Mouse (Mus musculus): ENCODE measurements around the gene BC051142. TPM values are rescaled to one million over a fixed set of nuclear protein-coding genes. Genes with fewer than 3 reads are reported as not detected.

Gene BC051142
- polyA plus RNA-seq, 1 experiment from 2014 or later: 0.86 TPM

DNA sequence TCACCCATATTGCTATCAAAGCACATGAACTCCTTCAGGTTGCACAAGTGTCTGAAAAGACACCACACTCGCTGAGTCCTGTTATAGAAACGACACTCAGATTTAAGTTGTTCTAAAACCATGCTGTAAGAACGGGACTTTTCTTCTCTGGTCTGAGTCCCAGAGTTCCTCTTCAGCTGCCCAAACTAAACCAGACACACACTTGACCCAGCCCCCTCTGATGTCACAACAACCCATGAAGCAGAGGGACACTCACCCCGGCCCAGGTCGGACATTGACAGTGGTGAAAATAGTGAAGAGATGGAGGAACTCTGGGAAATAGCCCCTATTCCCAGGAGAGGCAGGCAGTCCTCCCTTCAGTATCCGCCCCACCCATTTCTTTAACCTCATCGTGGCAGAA, 7.1 kb upstream of the BC051142 start:
- DNase-seq (ENCODE audit: low spot score) (no peak), ATAC-seq (ENCODE audit: low FRiP score, low TSS enrichment) (no peak)
- peaks cover 3% of the 10 kb centered on the region; the same call in 1 of the 2 replicates for H3K27me3 ChIP-seq (ENCODE audit: control insufficient read depth, insufficient read depth, low read length)
- no peak overlapping the region for H3K4me3 ChIP-seq (ENCODE audit: low read depth, low read length)
- no peaks in the 10 kb centered on the region for H3K4me1 ChIP-seq (replicated peaks; ENCODE audit: control insufficient read depth, insufficient read depth)
- no peak for TF ChIP-seq EP300 (optimal IDR thresholded peaks at IDR 0.05)
- no peak for TF ChIP-seq CTCF (IDR thresholded peaks at IDR 0.05; ENCODE audit: low read depth)
- H3K36me3 ChIP-seq (ENCODE audit: control insufficient read depth, insufficient read depth, low read length): no peaks in the 10 kb centered on the region
- no peak overlapping the region for H3K4me2 ChIP-seq (replicated peaks; ENCODE audit: low read depth)
- no peak overlapping the region for H3K9ac ChIP-seq (ENCODE audit: low read length)
- no peaks in the 10 kb centered on the region for H3K9me3 ChIP-seq (ENCODE audit: control insufficient read depth, low read length)
- no peak overlapping the region for H3K27ac ChIP-seq (replicated peaks)
- 62% methylated on average over 7 of the region's 7 CpGs for WGBS

GRCm38 (mm10) chr17:34392321-34392720, 6.3 kb upstream of the BC051142 start:
- WGBS: 1% methylated on average over 24 of the region's 24 CpGs
- no peaks in the 10 kb centered on the region for H3K36me3 ChIP-seq (ENCODE audit: control insufficient read depth, insufficient read depth, low read length)
- H3K27ac ChIP-seq (replicated peaks): no peak overlapping the region
- H3K27me3 ChIP-seq (ENCODE audit: control insufficient read depth, insufficient read depth, low read length): peaks cover 3% of the 10 kb centered on the region; the same call in 1 of the 2 replicates
- H3K9me3 ChIP-seq (ENCODE audit: control insufficient read depth, low read length): no peaks in the 10 kb centered on the region
- no peak for ATAC-seq (ENCODE audit: low FRiP score, low TSS enrichment)
- no peak for TF ChIP-seq EP300 (optimal IDR thresholded peaks at IDR 0.05)
- no peak for TF ChIP-seq CTCF (IDR thresholded peaks at IDR 0.05; ENCODE audit: low read depth)
- H3K4me1 ChIP-seq (replicated peaks; ENCODE audit: control insufficient read depth, insufficient read depth): no peaks in the 10 kb centered on the region
- H3K4me2 ChIP-seq (replicated peaks; ENCODE audit: low read depth): peak overlapping the region; percentile 50
- H3K4me3 ChIP-seq (ENCODE audit: low read depth, low read length): peak overlapping the region; percentile 30
- no peak overlapping the region for H3K9ac ChIP-seq (ENCODE audit: low read length)
- peak; percentile 24 for DNase-seq (ENCODE audit: low spot score)

DNA sequence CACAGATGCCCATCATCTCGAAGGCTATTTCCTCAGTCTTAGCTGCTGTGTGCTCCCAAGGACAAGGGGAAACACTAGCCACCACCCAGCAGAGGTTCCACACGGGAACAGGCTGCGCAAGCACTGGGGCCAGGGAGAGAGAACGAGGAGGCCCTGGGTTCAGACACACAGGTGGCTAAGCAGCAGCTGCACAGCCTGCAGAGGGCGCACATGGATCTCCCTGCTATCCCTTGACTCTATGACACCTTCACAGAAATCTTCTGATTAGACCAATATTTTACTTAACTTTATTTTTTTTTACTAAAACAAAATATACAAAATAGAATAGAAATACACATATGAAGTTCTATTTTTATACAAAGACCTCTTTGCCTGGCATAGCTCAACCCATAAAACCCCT, 1.3 kb upstream of the BC051142 start:
- no peak overlapping the region for H3K27ac ChIP-seq (replicated peaks)
- H3K36me3 ChIP-seq (ENCODE audit: control insufficient read depth, insufficient read depth, low read length): no peaks in the 10 kb centered on the region
- TF ChIP-seq EP300 (optimal IDR thresholded peaks at IDR 0.05) (no peak), CTCF (IDR thresholded peaks at IDR 0.05; ENCODE audit: low read depth) (peak; percentile 37; the same call in 1 of the 2 replicates)
- no peaks in the 10 kb centered on the region for H3K9me3 ChIP-seq (ENCODE audit: control insufficient read depth, low read length)
- no peak overlapping the region for H3K4me3 ChIP-seq (ENCODE audit: low read depth, low read length)
- H3K9ac ChIP-seq (ENCODE audit: low read length): no peak overlapping the region
- ATAC-seq (ENCODE audit: low FRiP score, low TSS enrichment) (no peak), DNase-seq (ENCODE audit: low spot score) (no peak)
- H3K4me1 ChIP-seq (replicated peaks; ENCODE audit: control insufficient read depth, insufficient read depth): no peaks in the 10 kb centered on the region
- H3K4me2 ChIP-seq (replicated peaks; ENCODE audit: low read depth): no peak overlapping the region
- no peaks in the 10 kb centered on the region for H3K27me3 ChIP-seq (ENCODE audit: control insufficient read depth, insufficient read depth, low read length)
- WGBS: 64% methylated on average over 5 of the region's 5 CpGs

DNA sequence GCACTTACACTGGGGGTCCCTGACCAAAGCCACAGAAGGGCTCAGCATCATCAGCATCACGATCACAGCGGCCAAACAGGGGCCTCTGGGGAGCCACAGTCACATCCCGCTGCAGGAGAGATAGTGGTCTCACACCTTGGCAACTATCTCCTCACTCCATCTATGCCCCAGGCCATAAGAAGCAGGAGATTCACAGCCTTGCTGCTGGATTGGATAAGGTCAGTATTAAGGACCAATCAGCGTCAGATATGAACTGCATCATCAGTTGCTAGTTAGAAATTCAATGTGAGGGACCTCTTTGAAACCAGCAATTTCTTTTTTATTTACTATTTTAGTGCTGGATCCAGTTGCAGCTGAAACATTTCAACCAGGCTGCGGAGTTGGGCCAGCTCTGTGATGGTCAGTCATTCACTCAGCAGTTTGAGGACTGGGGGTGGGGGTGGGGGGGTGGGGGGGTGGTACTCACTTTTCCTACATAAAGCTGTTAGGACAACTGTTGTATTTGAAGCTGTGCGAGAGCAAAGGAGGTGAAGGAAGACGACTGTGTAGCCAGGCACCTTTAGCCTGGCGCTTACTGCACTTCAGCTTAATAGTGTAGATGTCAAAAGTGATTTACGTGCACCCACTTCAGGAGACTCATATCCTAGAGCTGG, 436 bp upstream of the BC051142 start:
- Histone ChIP-seq H3K4me2 (replicated peaks; ENCODE audit: low read depth) (peak overlapping the region; percentile 77), H3K4me1 (replicated peaks; ENCODE audit: control insufficient read depth, insufficient read depth) (no peaks in the 10 kb centered on the region), H3K27me3 (ENCODE audit: control insufficient read depth, insufficient read depth, low read length) (no peaks in the 10 kb centered on the region), H3K4me3 (ENCODE audit: low read depth, low read length) (peak overlapping the region; percentile 48; the same call in 1 of the 2 replicates), H3K27ac (replicated peaks) (no peak overlapping the region; the same call in 1 of the 2 replicates), H3K36me3 (ENCODE audit: control insufficient read depth, insufficient read depth, low read length) (no peaks in the 10 kb centered on the region), H3K9me3 (ENCODE audit: control insufficient read depth, low read length) (no peaks in the 10 kb centered on the region), H3K9ac (ENCODE audit: low read length) (peak overlapping the region; percentile 63; the same call in 1 of the 2 replicates)
- 15% methylated on average over 9 of the region's 9 CpGs for WGBS
- ATAC-seq (ENCODE audit: low FRiP score, low TSS enrichment) (peak; percentile 86), DNase-seq (ENCODE audit: low spot score) (peak; percentile 32)
- no peak for TF ChIP-seq EP300 (optimal IDR thresholded peaks at IDR 0.05)

GRCm38 (mm10) chr17:34399394-34399715, 735 bp downstream of the BC051142 start:
- Histone ChIP-seq H3K9me3 (ENCODE audit: control insufficient read depth, low read length) (no peaks in the 10 kb centered on the region), H3K4me2 (replicated peaks; ENCODE audit: low read depth) (peak overlapping the region; percentile 77), H3K9ac (ENCODE audit: low read length) (no peak overlapping the region), H3K36me3 (ENCODE audit: control insufficient read depth, insufficient read depth, low read length) (no peaks in the 10 kb centered on the region), H3K27me3 (ENCODE audit: control insufficient read depth, insufficient read depth, low read length) (no peaks in the 10 kb centered on the region), H3K4me3 (ENCODE audit: low read depth, low read length) (no peak overlapping the region), H3K27ac (replicated peaks) (no peak overlapping the region), H3K4me1 (replicated peaks; ENCODE audit: control insufficient read depth, insufficient read depth) (no peaks in the 10 kb centered on the region)
- ATAC-seq (ENCODE audit: low FRiP score, low TSS enrichment): no peak
- WGBS: 52% methylated on average over 4 of the region's 4 CpGs
- TF ChIP-seq EP300 (optimal IDR thresholded peaks at IDR 0.05): no peak
- TF ChIP-seq CTCF (IDR thresholded peaks at IDR 0.05; ENCODE audit: low read depth): no peak
- DNase-seq (ENCODE audit: low spot score): no peak

- H3K4me1 ChIP-seq (replicated peaks; ENCODE audit: control insufficient read depth, insufficient read depth): no peaks in the 10 kb centered on the region
- ATAC-seq (ENCODE audit: low FRiP score, low TSS enrichment): 0 out of 2 replicates have a peak, but pooled peaks have one; percentile 51
- H3K4me3 ChIP-seq (ENCODE audit: low read depth, low read length): no peak overlapping the region
- H3K27me3 ChIP-seq (ENCODE audit: control insufficient read depth, insufficient read depth, low read length): no peaks in the 10 kb centered on the region
- H3K27ac ChIP-seq (replicated peaks): no peak overlapping the region
- H3K36me3 ChIP-seq (ENCODE audit: control insufficient read depth, insufficient read depth, low read length): no peaks in the 10 kb centered on the region
- peak; percentile 72 for DNase-seq (ENCODE audit: low spot score)
- no peak overlapping the region for H3K9ac ChIP-seq (ENCODE audit: low read length)
- no peak for TF ChIP-seq EP300 (optimal IDR thresholded peaks at IDR 0.05)
- TF ChIP-seq CTCF (IDR thresholded peaks at IDR 0.05; ENCODE audit: low read depth): peak; percentile 90
- 17% methylated on average over 6 of the region's 6 CpGs for WGBS
- H3K9me3 ChIP-seq (ENCODE audit: control insufficient read depth, low read length): no peaks in the 10 kb centered on the region
- no peak overlapping the region for H3K4me2 ChIP-seq (replicated peaks; ENCODE audit: low read depth)
These were observed 12.5 kb downstream of the BC051142 start for GRCm38 (mm10) chr17:34411117-34411516.

Measured in stomach, postnatal 0 days (tissue).